Mouse (Mus musculus): ENCODE measurements around the gene Lrrc75b. TPM values are rescaled to one million over a fixed set of nuclear protein-coding genes. Genes with fewer than 3 reads are reported as not detected.
A peak's percentile ranks its signal among the peaks of the same experiment; 100 is the strongest.

The Lrrc75b gene
- polyA plus RNA-seq, 1 experiment from 2014 or later, result 1.0 TPM

GRCm38 (mm10) chr10:75564687-75565265, 4.6 kb upstream of the Lrrc75b start:
- Histone ChIP-seq H3K4me2 (no peak overlapping the region), H3K9me3 (replicated peaks; ENCODE audit: control insufficient read depth, low read length) (no peaks in the 10 kb centered on the region), H3K4me1 (ENCODE audit: control insufficient read depth, insufficient read depth, low read length) (peaks cover 10% of the 10 kb centered on the region), H3K4me3 (ENCODE audit: low read depth, low read length) (no peak overlapping the region), H3K27me3 (ENCODE audit: control insufficient read depth, insufficient read depth, low read length) (peaks cover 29% of the 10 kb centered on the region), H3K27ac (ENCODE audit: low read depth, low read length) (no peak overlapping the region), H3K9ac (ENCODE audit: low read depth, low read length) (no peak overlapping the region), H3K36me3 (ENCODE audit: control insufficient read depth, insufficient read depth, low read length) (no peaks in the 10 kb centered on the region)
- no peak for ATAC-seq (replicated peaks; ENCODE audit: insufficient number of reproducible peaks, low FRiP score, low TSS enrichment)
- WGBS (ENCODE audit: insufficient replicate concordance), result 82% methylated on average over 12 of the region's 12 CpGs

- H3K27ac ChIP-seq (ENCODE audit: low read depth, low read length), result no peak overlapping the region
- H3K9ac ChIP-seq (ENCODE audit: low read depth, low read length), result no peak overlapping the region
- no peaks in the 10 kb centered on the region for H3K9me3 ChIP-seq (replicated peaks; ENCODE audit: control insufficient read depth, low read length)
- peaks cover 43% of the 10 kb centered on the region for H3K27me3 ChIP-seq (ENCODE audit: control insufficient read depth, insufficient read depth, low read length)
- H3K4me2 ChIP-seq, result no peak overlapping the region
- WGBS (ENCODE audit: insufficient replicate concordance), result 77% methylated on average over 8 of the region's 8 CpGs
- ATAC-seq (replicated peaks; ENCODE audit: insufficient number of reproducible peaks, low FRiP score, low TSS enrichment), result no peak
- H3K36me3 ChIP-seq (ENCODE audit: control insufficient read depth, insufficient read depth, low read length), result no peaks in the 10 kb centered on the region
- H3K4me3 ChIP-seq (ENCODE audit: low read depth, low read length), result no peak overlapping the region
- peaks cover 10% of the 10 kb centered on the region; the same call in 1 of the 2 replicates for H3K4me1 ChIP-seq (ENCODE audit: control insufficient read depth, insufficient read depth, low read length)
These were observed 2.5 kb upstream of the Lrrc75b start for GRCm38 (mm10) chr10:75562596-75562995.

- H3K9ac ChIP-seq (ENCODE audit: low read depth, low read length), result no peak within 1 kb of the TSS
- no peak for ATAC-seq (replicated peaks; ENCODE audit: insufficient number of reproducible peaks, low FRiP score, low TSS enrichment)
- no peaks in the 10 kb centered on the region for H3K9me3 ChIP-seq (replicated peaks; ENCODE audit: control insufficient read depth, low read length)
- no peaks in the 10 kb centered on the region for H3K36me3 ChIP-seq (ENCODE audit: control insufficient read depth, insufficient read depth, low read length)
- H3K4me3 ChIP-seq (ENCODE audit: low read depth, low read length), result peak within 1 kb of the TSS; percentile 55
- H3K4me1 ChIP-seq (ENCODE audit: control insufficient read depth, insufficient read depth, low read length), result peaks cover 11% of the 10 kb centered on the region
- H3K27ac ChIP-seq (ENCODE audit: low read depth, low read length), result no peak within 1 kb of the TSS
- H3K27me3 ChIP-seq (ENCODE audit: control insufficient read depth, insufficient read depth, low read length), result peaks cover 45% of the 10 kb centered on the region
- WGBS (ENCODE audit: insufficient replicate concordance), result 55% methylated on average over 10 of the region's 10 CpGs
- H3K4me2 ChIP-seq, result peak within 1 kb of the TSS; percentile 98
These were observed 1.0 kb upstream of the Lrrc75b start, which contains the start of gene Ggt1 for GRCm38 (mm10) chr10:75561071-75561654. Gene Ggt1, plus strand, starts transcription at chr10:75561604.

- peaks cover 16% of the 10 kb centered on the region for H3K4me1 ChIP-seq (ENCODE audit: control insufficient read depth, insufficient read depth, low read length)
- H3K27ac ChIP-seq (ENCODE audit: low read depth, low read length), result no peak overlapping the region
- H3K36me3 ChIP-seq (ENCODE audit: control insufficient read depth, insufficient read depth, low read length), result no peaks in the 10 kb centered on the region
- H3K4me2 ChIP-seq, result peak overlapping the region; percentile 98
- H3K4me3 ChIP-seq (ENCODE audit: low read depth, low read length), result peak overlapping the region; percentile 55
- ATAC-seq (replicated peaks; ENCODE audit: insufficient number of reproducible peaks, low FRiP score, low TSS enrichment), result no peak
- H3K27me3 ChIP-seq (ENCODE audit: control insufficient read depth, insufficient read depth, low read length), result peaks cover 45% of the 10 kb centered on the region
- WGBS (ENCODE audit: insufficient replicate concordance), result 14% methylated on average over 6 of the region's 6 CpGs
- no peaks in the 10 kb centered on the region for H3K9me3 ChIP-seq (replicated peaks; ENCODE audit: control insufficient read depth, low read length)
- H3K9ac ChIP-seq (ENCODE audit: low read depth, low read length), result no peak overlapping the region
These were observed 394 bp upstream of the Lrrc75b start for GRCm38 (mm10) chr10:75560549-75560899.

GRCm38 (mm10) chr10:75559041-75559675, 972 bp downstream of the Lrrc75b start:
- Histone ChIP-seq H3K4me2 (peak overlapping the region; percentile 98), H3K9me3 (replicated peaks; ENCODE audit: control insufficient read depth, low read length) (no peaks in the 10 kb centered on the region), H3K4me3 (ENCODE audit: low read depth, low read length) (peak overlapping the region; percentile 55; the same call in 1 of the 2 replicates), H3K27ac (ENCODE audit: low read depth, low read length) (no peak overlapping the region), H3K4me1 (ENCODE audit: control insufficient read depth, insufficient read depth, low read length) (peaks cover 16% of the 10 kb centered on the region), H3K27me3 (ENCODE audit: control insufficient read depth, insufficient read depth, low read length) (peaks cover 45% of the 10 kb centered on the region), H3K36me3 (ENCODE audit: control insufficient read depth, insufficient read depth, low read length) (no peaks in the 10 kb centered on the region), H3K9ac (ENCODE audit: low read depth, low read length) (0 out of 2 replicates have a peak overlapping the region, but pooled peaks have one; percentile 69)
- 5% methylated on average over 14 of the region's 14 CpGs for WGBS (ENCODE audit: insufficient replicate concordance)
- ATAC-seq (replicated peaks; ENCODE audit: insufficient number of reproducible peaks, low FRiP score, low TSS enrichment), result no peak

GRCm38 (mm10) chr10:75558515-75558914, 1.6 kb downstream of the Lrrc75b start:
- no peak overlapping the region for H3K9ac ChIP-seq (ENCODE audit: low read depth, low read length)
- H3K4me1 ChIP-seq (ENCODE audit: control insufficient read depth, insufficient read depth, low read length), result peaks cover 16% of the 10 kb centered on the region
- no peak for ATAC-seq (replicated peaks; ENCODE audit: insufficient number of reproducible peaks, low FRiP score, low TSS enrichment)
- H3K4me3 ChIP-seq (ENCODE audit: low read depth, low read length), result no peak overlapping the region
- H3K9me3 ChIP-seq (replicated peaks; ENCODE audit: control insufficient read depth, low read length), result no peaks in the 10 kb centered on the region
- H3K4me2 ChIP-seq, result peak overlapping the region; percentile 12; the same call in 1 of the 2 replicates
- H3K36me3 ChIP-seq (ENCODE audit: control insufficient read depth, insufficient read depth, low read length), result no peaks in the 10 kb centered on the region
- peaks cover 45% of the 10 kb centered on the region for H3K27me3 ChIP-seq (ENCODE audit: control insufficient read depth, insufficient read depth, low read length)
- 14% methylated on average over 3 of the region's 3 CpGs for WGBS (ENCODE audit: insufficient replicate concordance)
- no peak overlapping the region for H3K27ac ChIP-seq (ENCODE audit: low read depth, low read length)

GRCm38 (mm10) chr10:75556026-75556425, 4.1 kb downstream of the Lrrc75b start:
- ATAC-seq (replicated peaks; ENCODE audit: insufficient number of reproducible peaks, low FRiP score, low TSS enrichment), result no peak
- Histone ChIP-seq H3K4me2 (no peak overlapping the region), H3K27me3 (ENCODE audit: control insufficient read depth, insufficient read depth, low read length) (peaks cover 30% of the 10 kb centered on the region), H3K4me1 (ENCODE audit: control insufficient read depth, insufficient read depth, low read length) (peaks cover 16% of the 10 kb centered on the region), H3K36me3 (ENCODE audit: control insufficient read depth, insufficient read depth, low read length) (no peaks in the 10 kb centered on the region), H3K9ac (ENCODE audit: low read depth, low read length) (no peak overlapping the region), H3K4me3 (ENCODE audit: low read depth, low read length) (no peak overlapping the region), H3K27ac (ENCODE audit: low read depth, low read length) (no peak overlapping the region), H3K9me3 (replicated peaks; ENCODE audit: control insufficient read depth, low read length) (no peaks in the 10 kb centered on the region)
- 46% methylated on average over 9 of the region's 9 CpGs for WGBS (ENCODE audit: insufficient replicate concordance)

GRCm38 (mm10) chr10:75555557-75555956, 4.6 kb downstream of the Lrrc75b start:
- Histone ChIP-seq H3K9ac (ENCODE audit: low read depth, low read length) (no peak overlapping the region), H3K4me3 (ENCODE audit: low read depth, low read length) (no peak overlapping the region), H3K4me1 (ENCODE audit: control insufficient read depth, insufficient read depth, low read length) (peaks cover 16% of the 10 kb centered on the region), H3K36me3 (ENCODE audit: control insufficient read depth, insufficient read depth, low read length) (no peaks in the 10 kb centered on the region), H3K9me3 (replicated peaks; ENCODE audit: control insufficient read depth, low read length) (no peaks in the 10 kb centered on the region), H3K4me2 (no peak overlapping the region), H3K27me3 (ENCODE audit: control insufficient read depth, insufficient read depth, low read length) (peaks cover 26% of the 10 kb centered on the region), H3K27ac (ENCODE audit: low read depth, low read length) (no peak overlapping the region)
- WGBS (ENCODE audit: insufficient replicate concordance), result 63% methylated on average over 6 of the region's 6 CpGs
- ATAC-seq (replicated peaks; ENCODE audit: insufficient number of reproducible peaks, low FRiP score, low TSS enrichment), result no peak

Data from heart, embryonic 11.5 days (tissue).